Mouse (Mus musculus) T-helper 2 cell (primary cell): Measurements from ENCODE around the gene Alkbh6.

Source experiments
- in situ Hi-C: fragments of 300-600 bp; cut with MboI, MseI; formaldehyde crosslinking; loops from one replicate; pipeline ENCODE4 v1.15.1; 2025; ENCODE audit warnings: high pct_unique_total_duplicates

The Alkbh6 gene

GRCm38 (mm10) chr7:30295103-30295502, 13.4 kb upstream of the Alkbh6 start:
- in situ Hi-C loops, result no loop called here

- in situ Hi-C loops, result no loop called here
These were observed 11.7 kb upstream of the Alkbh6 start for GRCm38 (mm10) chr7:30296816-30297215.

DNA sequence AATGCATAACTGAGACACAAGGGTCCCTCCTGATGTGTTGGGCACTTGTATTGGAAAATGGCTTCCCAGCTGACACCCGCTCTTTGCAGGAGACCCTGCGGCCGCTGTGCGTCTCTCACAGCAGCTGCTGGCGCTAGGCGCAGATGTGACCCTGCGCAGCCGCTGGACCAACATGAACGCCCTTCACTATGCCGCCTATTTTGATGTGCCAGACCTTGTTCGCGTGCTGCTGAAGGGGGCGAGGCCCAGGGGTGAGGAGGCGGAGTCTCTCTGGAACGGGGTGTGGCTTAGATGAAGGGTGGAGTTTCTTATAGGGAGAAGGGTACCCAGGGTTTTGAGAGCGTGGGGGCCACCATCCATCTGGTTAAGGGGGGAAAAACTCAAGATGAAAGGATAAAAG, 11.3 kb upstream of the Alkbh6 start:
- in situ Hi-C loops, result no loop called here

GRCm38 (mm10) chr7:30300914-30301313, 7.6 kb upstream of the Alkbh6 start:
- in situ Hi-C loops, result no loop called here

GRCm38 (mm10) chr7:30306083-30306779, 2.3 kb upstream of the Alkbh6 start:
- in situ Hi-C loops, result no loop called here

DNA sequence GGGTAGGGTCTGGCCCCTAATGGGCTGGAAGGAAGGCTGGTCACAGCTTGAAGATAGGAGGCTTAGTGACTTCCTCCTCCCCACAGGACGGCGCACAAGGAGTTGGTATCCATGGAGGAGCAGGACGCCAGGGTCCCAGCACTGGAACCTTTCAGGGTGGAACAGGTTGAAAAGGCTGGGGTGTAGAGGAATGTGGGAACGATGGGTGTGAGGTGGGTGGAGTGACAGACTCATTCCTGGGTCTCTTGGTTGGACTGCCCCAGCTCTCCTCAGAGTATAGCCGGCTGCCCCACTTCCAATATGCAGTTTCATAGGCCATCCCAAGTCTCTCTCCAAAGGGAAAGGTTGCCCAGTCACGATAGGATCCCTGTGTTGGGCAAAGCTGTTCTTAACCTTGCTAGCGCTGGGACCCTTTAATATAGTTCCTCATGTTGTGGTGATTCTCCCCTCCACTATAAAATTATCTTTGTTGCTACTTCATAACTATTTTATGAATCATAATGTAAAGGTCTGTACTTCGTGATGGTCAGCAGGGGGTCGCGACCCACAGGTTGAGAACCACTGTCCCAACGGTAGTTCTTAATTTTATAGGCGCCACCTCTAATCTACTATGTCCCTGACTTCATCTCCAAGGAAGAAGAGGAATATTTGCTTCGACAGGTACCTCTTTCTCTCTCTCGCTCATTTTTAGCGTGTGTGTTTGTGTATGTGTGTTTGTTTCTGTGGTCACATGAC, 1.0 kb downstream of the Alkbh6 start:
- in situ Hi-C loops, result no loop called here

- in situ Hi-C loops, result no loop called here
These were observed 1.6 kb downstream of the Alkbh6 start for GRCm38 (mm10) chr7:30310136-30310535.

GRCm38 (mm10) chr7:30313666-30314320, 5.3 kb downstream of the Alkbh6 start:
- in situ Hi-C loops, result no loop called here

DNA sequence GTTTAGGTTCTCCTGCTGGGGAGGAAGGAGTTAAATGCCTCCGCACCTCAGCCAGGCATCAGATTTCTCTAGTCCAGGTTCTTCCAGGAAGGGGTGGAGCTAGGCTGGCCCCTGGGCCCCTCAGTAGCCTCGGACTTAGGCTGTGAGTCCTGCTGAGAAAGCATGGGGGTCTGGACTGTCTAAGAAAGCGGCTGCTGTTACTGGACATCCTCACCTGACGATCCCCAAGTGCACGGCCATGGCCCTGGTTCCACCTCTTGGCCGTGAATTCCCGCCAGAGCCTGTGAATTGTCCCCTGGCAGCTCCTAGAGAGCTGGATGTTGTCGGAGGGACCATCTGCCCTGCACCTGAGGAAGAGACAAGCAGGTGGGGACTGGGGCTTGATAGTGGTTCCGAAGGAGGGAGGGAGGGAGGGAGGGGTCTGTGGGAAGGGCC, 6.2 kb downstream of the Alkbh6 start, which contains the start of gene Syne4:
Syne4 (plus strand) TSS at position 87 of the 435 bp plus-strand sequence.
- in situ Hi-C loops, result no loop called here

GRCm38 (mm10) chr7:30315559-30316529, 7.3 kb downstream of the Alkbh6 start:
- in situ Hi-C loops, result no loop called here

DNA sequence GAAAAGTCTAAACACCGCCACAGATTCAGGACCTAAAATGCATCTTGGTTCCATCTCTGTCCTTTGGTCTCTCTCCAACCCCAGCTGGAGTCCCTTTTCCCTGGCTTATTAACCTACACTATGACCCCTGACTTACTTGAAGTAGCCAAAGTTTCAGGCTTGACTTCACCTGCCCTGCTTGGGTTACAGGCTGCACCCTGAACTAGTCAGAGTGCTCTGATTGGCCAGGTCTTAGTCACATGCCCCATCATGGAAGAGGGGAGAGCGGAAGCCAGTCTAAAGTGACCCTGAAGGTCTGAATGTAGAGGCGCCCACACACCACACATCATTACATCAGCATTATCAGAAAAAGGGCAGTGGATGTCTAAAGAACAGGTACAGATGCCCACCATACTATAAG, 9.6 kb downstream of the Alkbh6 start:
- in situ Hi-C loops, result no loop called here

GRCm38 (mm10) chr7:30320946-30321345, 12.4 kb downstream of the Alkbh6 start:
- in situ Hi-C loops, result loop anchor here (10.0 kb wide), 1 partner anchor 1926 kb away; the partner anchor contains the start of genes Med29 and Paf1

GRCm38 (mm10) chr7:30321539-30322284, 13.2 kb downstream of the Alkbh6 start, which contains the start of gene E130208F15Rik:
Gene E130208F15Rik (plus strand): TSS chr7:30321740.
- in situ Hi-C loops, result loop anchor here (10.0 kb wide), 1 partner anchor 1927 kb away; the partner anchor contains the start of genes Med29 and Paf1

- in situ Hi-C loops, result loop anchor here (10.0 kb wide), 1 partner anchor 1927 kb away; the partner anchor contains the start of genes Med29 and Paf1
These were observed 13.8 kb downstream of the Alkbh6 start for GRCm38 (mm10) chr7:30322285-30322667.

GRCm38 (mm10) chr7:30322865-30323264, 14.3 kb downstream of the Alkbh6 start:
- in situ Hi-C loops, result loop anchor here (10.0 kb wide), 1 partner anchor 1928 kb away; the partner anchor contains the start of genes Med29 and Paf1

DNA sequence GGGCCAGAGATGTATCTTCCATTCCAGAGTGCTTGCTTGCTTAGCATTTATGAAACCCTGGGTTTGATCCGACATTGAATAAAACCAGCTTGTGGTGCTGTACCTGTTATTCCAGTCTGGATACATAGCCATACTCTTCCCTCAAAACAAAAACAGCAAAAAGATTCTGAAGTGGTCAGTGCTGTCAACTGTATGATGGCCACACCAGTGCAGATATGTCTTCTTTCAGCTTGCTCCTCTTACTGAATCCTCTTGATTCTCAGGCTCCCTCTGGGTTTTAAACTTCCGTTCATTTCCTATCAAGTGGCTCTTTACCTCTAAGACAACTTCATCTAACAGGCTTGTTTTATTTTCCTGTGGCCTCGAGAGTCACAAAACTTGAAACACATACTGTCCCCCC, 15.3 kb downstream of the Alkbh6 start, which contains the start of gene Sdhaf1:
Sdhaf1 (minus strand) TSS at position 101 of the 400 bp plus-strand sequence.
- in situ Hi-C loops, result loop anchor here (10.0 kb wide), 1 partner anchor 1929 kb away; the partner anchor contains the start of genes Med29 and Paf1

- in situ Hi-C loops, result loop anchor here (10.0 kb wide), 1 partner anchor 1930 kb away; the partner anchor contains the start of genes Med29 and Paf1
These were observed 15.9 kb downstream of the Alkbh6 start for GRCm38 (mm10) chr7:30324300-30324944.

DNA sequence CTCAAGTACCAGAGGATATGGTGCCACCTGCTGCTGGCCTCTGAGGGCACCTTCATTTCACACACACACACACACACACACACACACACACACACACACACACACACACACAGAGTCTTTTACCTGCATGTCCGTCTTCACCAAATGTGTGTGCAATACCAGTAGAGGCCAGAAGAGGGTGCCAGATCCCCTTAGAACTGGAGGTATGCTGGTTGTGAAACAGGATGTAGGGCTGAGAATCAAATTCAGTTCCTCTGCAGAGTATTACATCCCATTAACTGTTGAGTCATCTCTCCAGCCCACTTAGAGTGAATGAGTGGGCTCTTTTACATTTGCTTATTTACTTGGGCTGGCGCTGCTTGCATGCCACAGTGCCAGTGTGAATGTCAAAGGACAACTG, 16.8 kb downstream of the Alkbh6 start:
- in situ Hi-C loops, result loop anchor here (10.0 kb wide), 1 partner anchor 1931 kb away; the partner anchor contains the start of genes Med29 and Paf1

GRCm38 (mm10) chr7:30326427-30326826, 17.9 kb downstream of the Alkbh6 start:
- in situ Hi-C loops, result loop anchor here (10.0 kb wide), 1 partner anchor 1932 kb away; the partner anchor contains the start of genes Med29 and Paf1
